Mouse (Mus musculus): ENCODE measurements around the gene Dpy19l1.

The Dpy19l1 gene

DNA sequence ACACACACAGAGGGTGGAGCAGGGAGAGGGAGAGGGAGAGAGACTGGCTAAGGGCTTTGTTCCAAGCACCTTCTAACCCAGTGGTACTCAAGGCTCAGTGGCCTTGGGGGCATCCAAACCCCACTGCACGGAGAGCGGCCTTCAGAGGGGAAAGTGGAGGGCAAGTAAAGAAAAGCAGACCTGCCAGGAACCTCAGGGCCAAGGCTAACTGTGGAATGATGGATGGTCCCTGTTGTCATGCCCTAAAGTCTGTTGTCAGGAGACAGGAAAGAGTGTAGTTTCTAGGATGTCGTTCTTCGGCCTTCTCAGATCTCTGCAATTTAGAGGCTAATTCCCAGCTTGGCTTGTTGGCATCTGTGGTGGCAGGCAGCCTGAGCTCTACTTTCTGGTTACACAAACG is 32.8 kb downstream of the Dpy19l1 start:
- no peak for DNase-seq

DNA sequence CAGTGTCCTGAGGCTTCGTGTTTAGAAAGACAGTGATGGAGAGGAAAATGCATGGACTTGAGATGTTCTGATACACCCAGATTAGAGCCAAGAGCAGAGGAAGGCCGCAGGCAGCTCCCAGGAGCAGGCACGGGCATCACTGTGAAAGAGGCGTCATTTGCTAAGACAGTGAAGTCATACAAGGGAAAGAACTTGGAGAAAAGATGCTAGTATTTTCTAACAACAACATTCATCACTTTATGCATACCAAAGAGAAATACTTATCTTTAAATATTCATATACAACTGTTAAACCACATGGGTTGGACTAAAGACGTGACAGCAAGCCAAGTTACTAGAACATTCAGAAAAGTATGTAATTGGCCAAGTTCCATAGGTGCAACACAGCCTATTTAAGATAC is 35.8 kb downstream of the Dpy19l1 start:
- no peak for DNase-seq

DNA sequence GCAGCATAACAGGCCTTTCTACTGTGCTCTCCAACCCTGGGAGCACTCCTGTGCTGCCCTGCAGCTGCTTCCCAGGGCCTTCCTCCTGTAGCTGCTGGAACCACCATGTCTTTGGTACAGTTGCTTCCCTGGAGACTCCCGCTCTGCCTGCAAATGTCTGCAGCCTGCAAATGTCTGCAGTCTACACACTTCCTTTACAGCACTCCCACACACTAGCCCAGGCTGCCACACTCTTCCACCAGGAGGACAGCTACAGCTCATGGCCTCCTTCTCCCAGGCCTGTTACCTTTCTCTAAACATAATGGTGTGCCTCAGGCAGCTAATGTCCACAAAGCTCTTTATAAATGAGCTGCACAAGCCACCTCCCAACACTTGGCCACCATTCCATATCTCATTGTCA is 36.3 kb downstream of the Dpy19l1 start:
- no peak for DNase-seq

DNA sequence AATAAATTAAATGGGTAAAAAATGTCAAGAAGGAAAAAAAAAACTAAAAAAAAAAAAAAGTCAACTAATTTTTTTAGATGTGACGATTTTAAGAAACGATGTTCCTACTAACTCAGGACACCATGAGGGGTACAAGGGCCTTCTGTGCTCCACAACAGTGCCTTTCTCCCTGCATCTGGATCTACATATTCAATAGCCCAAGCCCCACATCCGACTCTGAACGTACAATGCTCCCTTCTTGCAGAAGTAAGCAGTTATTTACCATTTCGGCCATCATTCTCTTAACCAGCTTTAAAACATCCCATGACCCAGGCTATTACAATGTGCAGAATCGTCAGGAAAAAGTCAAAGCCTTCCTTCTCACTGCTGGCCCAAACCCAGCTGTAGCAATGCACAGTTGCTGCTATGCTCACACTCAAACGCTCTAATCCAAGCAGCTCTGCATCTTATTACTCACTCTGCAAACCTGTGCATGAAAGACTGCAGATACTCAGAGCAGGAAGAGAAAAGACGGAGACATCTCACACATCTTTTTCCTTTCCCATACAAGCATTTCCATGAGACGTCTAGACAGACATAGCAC is 41.5 kb downstream of the Dpy19l1 start:
- DNase-seq, result no peak

DNA sequence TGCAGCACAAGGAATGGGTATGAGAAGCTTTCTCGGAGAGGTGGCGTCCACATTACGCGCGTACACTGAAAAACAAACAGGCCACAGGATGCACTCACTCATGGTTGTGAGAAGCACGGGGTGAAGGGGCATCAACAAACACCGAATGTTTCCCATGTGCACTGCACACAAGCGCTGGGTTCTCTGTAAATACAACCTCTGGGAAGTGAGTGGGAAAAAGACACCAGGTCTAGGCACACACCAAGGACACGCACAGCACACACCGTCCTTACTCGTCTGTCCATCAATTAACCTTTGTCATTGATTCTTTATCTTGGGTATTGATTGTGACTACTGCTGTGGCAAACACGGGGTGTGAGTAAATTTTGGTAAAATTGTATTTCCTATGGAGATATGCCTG is 49.1 kb downstream of the Dpy19l1 start:
- no peak for DNase-seq

DNA sequence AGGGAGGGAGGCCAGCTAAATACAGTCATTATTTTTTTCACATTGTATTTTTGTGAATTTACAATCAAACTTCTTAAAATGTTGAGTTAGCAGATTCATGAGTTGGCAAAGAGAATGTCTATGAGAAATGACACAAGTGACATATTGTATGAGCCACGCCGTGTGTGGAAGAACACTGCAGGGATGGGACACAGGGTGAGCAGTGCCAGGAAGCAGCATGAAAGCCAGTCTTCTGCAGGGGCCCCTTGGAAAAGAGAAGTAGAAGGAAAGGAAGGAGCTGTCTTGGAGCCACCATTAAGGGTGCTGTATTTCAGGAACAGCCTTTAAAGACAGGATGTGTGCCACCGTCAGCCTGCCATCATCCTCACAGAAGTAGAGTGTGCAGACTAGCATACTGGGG is 52.0 kb downstream of the Dpy19l1 start:
- no peak for DNase-seq

DNA sequence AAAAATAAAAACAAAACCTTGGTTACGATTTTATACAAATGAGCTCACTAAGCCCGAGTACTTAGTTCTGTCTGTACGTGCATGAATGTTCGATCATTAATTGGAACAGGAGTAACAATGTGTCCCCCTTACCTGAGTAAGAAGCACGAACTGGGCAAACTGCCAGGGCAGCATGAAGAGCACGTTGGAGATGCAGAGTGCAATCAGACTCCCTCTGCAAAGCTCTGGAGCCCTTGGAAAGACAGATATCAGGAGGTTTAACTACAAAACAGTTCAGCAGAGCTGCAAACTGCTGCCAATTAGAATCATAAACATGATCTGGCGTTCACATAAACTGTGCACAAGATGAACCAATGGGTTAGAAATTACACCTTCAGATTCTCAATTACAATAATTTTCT is 52.4 kb downstream of the Dpy19l1 start:
- DNase-seq, result no peak

DNA sequence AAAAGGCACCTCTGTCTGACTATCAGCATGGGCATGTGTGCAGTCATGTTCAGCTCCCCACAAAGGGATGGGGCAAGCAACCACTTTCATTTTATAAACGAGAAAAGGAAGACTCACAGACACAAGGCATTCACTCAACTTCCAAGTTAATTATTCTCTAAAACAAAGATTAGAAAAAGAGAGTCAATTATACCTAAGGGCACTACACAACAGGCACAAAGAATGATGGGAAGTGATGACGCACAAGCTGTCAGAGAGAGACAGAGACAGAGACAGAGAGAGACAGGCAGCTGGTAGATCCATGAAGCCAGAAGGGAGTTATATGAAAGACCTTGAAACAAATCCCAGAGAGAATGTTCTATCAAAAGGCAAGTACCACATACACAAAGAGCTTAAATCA is 68.0 kb downstream of the Dpy19l1 start:
- DNase-seq, result no peak

DNA sequence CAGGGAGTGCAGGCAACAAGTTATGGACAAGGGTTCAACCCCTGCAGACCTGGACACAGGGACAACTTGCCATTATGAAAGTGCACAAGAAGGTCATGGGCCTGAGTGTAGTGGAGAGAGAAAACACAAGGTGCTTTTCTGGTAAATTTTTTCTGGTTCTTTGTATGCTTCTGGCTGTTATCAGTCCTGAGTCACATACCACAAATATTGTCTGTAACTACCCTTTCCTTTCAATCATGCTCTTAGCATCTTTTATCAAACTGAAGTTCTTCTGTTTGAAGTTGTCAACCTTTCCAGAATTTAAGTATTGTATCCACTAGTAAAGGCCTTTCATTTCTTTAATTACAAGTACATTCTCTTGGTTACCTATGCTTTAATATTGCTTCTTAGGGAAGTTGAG is 73.2 kb downstream of the Dpy19l1 start:
- no peak for DNase-seq

DNA sequence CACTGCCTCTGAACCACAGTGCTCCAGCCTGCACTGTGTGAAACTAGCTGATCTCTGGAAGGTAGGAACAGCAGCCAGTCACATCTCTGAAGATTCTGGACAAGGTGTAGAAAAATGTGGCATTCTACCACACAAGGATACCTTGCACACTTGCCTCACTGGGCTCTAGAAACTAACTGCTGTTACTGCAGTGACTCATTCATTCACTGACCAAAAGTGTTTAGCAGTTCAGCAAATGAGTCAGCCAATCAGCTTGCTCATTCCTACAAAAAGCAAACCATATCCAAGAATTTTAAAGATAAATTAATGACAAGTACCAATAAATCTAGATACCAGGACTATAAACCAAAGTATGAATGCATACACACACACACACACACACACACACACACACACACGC is 77.3 kb downstream of the Dpy19l1 start:
- no peak for DNase-seq

DNA sequence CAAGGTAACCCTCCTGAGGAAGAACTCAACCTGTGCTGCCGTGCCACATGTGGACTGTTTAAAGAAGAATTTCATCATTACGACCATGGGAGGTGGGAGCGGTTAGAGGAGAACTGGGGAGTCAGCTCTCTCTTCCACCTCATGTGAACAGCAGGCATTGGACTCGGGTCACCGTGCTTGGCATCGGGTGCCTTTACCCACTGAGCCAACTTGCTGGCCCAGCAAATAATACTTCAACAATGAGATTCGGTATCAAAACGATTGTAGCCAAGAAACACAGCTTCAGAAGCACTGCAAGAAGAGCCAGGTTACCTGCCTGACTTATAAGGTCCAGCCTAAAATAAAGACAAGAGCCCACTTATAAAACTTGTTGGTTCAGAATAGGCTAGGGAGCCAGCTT is 79.7 kb downstream of the Dpy19l1 start:
- DNase-seq, result no peak

DNA sequence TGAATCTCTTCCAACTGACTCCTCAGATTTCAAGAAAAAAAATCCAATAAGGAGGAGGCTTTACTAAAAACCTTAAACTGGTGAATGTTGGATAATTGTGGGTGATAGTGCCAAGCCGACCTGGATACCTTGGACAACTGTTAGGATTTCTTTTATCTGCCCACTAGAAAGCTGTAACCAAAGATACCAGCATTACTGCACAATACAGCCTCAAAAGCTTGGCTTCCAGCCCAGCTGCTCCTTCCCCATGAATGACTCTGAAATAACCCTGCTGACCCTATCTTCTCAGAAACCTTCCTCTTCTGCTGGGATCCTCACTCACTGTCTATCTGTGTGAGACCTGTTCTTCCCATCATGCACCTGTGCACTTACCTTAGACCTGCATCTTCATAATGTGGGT is 81.1 kb downstream of the Dpy19l1 start:
- DNase-seq, result no peak

DNA sequence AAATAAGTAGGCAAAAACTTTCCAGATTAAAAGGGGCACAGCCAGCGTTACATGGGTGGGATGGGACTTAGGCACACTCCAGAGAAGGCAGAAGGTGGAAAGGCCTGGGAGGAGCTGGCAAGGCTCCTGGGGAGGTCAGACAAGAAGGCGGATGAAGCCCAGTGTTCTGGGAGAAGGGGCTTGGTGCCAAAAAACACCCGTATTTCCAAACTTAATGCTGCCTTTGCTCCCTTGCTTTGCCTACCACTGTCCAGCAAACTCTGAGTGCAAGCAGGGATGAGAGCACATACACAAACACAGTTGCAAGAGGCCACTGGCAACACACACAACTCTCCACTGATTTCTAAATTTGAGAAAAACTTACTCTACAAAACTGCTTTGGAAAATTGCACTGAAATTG is 81.7 kb downstream of the Dpy19l1 start:
- DNase-seq, result no peak

DNA sequence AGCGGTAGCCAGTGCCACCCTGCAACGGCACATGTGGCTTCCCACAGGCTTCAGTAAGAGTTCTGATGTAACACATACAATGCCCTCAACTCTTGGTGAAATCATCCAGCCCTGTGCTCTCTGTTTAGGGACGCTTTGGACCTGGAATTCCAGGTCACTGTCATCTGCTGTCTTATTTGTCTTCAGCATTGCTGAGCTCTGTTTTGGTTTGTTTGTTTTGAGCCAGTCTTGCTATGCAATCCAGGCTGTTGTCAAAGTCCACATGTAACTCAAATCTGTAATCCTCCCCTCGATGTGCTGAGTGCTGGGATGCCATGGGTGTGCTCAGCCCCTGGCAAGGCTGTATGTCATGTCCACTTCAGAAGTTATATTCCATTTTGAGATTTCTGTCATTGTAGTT is 82.8 kb downstream of the Dpy19l1 start:
- DNase-seq, result no peak

DNA sequence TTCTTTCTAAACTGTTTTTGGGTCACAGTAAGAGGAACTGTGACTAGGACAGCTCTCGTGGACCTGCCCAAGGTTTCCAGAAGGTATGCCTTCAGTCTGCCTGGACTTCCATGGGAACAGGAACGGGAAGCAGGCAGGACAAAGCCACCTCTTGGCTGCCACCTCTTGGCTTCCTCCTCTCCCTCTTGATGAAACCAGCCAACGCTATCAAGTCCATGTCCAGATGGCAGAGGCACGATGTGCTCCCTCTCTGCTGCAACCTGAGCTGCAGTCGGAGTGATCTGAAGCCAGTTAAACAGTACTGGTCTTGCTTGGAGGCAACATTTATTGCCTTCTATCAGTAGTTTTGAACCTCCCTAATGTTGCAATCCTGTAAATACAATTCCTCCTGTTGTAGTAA is 84.7 kb downstream of the Dpy19l1 start:
- DNase-seq, result no peak

DNA sequence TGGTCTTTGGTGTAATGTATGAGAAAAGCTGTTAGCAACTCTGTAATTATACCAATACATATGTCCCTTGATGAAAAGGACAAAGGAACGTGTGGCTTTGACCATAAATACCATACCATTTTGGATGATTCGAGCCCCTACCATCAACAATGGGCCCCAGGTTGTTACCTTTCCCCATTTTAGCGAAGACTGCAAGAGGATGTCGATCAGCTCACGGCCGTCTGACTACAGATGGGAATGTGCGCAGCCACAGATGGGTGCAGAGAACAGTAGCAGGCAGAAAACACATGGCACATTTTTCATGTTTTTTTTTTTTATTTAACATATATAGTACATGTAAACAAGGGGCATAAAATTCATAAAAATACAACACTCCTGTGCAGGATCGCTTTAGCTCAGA is 91.5 kb downstream of the Dpy19l1 start:
- DNase-seq, result no peak

DNA sequence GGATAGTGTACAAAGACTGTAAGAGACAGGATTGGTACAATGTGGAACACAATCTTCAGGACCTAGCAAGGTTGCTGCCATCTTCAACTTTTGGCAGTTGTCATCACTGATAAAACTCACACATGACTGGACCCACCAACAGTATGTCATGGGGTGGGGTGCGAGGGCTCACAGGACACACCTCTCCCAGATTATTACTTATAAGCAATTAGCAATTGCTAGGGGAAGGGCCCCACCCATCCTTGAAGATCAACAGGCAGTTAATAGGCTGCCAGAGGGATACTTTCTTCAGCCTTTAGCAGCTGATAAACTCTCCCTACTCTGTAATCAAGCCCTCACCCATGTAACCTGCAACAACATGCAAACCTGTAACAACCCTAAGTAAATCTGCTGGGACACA is 92.5 kb downstream of the Dpy19l1 start:
- no peak for DNase-seq

DNA sequence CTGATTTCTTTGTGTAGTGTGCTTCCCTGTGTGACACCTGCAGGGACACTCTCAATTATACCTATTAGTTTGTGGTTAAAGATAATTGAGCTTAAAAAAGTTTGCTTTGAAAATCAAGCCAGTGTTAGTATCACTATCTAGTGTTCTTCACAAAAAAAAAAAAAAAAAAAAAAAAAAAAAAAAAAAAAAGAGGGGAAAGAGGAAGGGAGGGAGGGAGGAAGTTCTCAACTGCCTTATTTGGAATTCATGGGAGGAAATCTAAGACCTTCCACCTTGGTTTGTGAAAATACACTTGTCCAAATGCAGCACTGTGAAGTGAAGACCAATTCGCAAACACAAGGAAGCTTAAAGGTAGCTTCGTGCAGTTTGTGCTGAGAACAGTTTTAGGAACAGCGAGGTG is 94.9 kb downstream of the Dpy19l1 start:
- DNase-seq, result no peak

DNA sequence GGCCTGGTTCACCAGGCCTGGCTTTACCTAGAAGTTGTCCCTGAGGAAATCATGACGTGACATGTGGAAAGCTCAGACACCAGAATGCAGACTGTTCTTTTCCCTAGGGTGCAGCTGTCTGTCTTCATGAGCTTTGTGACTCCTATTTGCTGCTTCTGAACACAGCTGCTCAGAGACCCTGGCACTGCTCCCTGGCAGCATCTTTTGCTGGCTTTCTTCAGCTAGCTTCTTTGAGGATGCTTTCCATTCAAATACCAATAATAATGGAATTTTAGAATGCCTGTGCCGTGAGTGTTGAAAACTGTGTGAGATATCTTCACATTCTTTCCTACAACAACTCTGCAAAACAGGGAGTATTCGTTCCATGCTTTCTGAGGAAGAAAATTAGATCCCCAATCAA is 108.8 kb downstream of the Dpy19l1 start:
- DNase-seq, result no peak

DNA sequence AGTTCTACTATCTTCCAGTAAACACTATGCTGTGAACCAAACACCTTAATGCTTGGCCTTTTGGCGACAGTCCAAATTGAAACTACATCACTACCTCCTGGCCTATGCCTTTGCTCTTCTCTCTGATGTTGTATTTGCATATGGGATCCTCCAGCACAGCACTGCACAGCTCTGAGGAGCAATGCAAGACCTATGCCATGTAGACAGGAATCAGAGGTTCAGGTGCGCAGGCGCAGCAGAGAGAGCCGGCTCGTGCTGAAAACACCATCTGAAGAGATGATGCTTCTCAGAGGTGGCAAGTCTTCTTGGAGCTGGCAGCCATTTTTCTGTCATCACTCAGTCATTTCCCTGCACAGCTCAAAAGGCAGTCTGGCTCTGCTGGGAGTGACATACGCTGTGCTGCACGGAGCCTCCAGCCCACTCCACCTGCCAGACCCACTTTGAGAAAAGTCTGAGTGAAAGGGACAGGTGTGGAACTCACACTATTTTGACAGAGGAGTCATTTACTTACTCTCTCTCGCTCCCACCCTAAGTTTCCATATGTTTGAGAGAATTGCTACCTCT is 112.1 kb downstream of the Dpy19l1 start:
- no peak for DNase-seq

DNA sequence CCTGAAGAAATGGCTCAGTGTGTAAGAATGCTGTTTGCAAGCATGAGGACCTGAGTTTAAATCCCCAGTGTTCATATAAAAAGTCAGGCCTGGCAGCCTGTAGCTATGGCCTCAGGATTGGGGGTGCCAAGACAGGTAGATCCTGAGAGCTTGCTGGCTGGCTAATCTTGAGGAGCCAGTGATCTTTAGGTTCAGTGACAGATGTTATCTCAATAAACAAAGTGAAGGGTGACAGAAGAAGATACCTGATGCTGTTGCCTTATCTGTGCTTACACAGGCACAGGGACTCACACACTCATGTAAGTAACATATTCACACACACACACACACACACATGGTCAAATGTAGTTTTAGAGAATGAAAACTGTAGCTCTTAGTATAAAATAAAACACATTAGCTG is 115.7 kb downstream of the Dpy19l1 start:
- no peak for DNase-seq

DNA sequence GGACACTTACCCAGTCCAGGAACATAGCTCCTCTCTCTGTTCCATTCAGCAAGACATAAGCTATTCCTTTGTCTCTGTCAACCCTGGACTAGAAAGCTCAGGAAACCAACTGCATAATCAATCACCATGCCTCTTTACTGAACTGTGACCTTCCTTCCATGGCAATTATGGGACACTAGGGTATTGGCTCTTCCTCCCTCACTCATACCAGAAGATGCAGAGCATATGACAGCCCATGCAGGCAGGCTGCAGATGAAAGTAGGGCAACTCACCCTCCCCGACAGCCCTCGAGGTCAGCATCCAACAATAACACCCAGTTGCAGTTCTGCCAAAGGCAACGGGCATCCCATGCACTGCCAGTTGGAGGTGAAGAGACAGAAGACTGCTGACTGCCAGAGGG is 123.6 kb downstream of the Dpy19l1 start:
- no peak for DNase-seq

DNA sequence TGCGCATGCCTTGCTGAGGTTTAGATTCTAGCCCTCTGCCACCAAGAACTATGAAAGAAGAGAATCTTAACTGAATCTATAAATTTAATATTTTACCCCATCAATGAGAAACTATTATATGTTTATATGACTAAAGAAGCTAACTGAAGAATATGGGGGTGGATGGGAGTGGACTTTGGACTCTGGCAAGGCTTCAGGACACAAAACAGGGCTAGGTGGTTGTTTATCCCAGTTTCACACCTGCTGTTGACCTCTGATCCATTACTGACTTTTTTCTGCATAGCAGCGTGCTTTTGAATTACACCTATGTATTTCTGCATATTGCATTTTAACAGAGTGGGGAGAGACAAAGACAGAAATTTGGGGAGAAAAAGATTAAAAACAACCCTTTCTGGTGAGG is 124.1 kb downstream of the Dpy19l1 start:
- DNase-seq, result no peak
